1 mouse cellular context compared by ENCODE assay signal in the genomic region with DNA sequence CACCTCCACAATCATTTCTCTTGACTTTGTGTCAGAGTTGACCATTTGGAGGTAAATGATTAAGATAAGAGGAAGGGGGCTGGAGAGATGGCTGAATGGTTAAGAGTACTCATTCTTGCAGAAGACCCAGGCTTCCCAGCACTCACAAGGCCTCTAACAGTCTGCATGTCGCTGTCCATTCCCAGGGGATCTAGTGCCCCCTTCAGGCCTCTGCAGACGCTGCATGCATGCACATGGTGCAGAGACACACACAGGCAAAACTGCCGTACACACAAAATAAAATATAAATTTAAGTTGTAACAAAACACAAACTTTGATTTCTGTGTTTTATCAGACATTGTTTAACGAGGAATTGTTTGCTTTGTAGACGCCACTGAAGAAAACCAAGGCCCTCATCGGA.
TF ChIP-seq lines count a peak whose summit lies in the region.

No protein-coding gene starts in this region.

TF ChIP-seq in MEL, 35 proteins besides CTCF, POLR2A, EP300 and RAD21:
- TF ChIP-seq ZNF384 (IDR thresholded peaks at IDR 0.05; ENCODE audit: low read depth, low read length) (no peak), ZC3H11A (IDR thresholded peaks at IDR 0.05; ENCODE audit: low read depth, low read length) (no peak), MYC (IDR thresholded peaks at IDR 0.05; ENCODE audit: low read depth, low read length) (0 out of 2 replicates have a peak, but pooled peaks have one; percentile 28)
